Mouse (Mus musculus): ENCODE measurements at regions not wholly inside any gene's neighbourhood (a gene's known extent, or its start where the extent isn't known, plus 50 kb on each side); places are given as distances from the start of the nearest gene placed in this dataset.

- DNase-seq (ENCODE audit: low spot score) = no peak
Observed at GRCm38 (mm10) chr13:28450699-28451445, 193.5 kb downstream of the Gm11361 start.

GRCm38 (mm10) chr13:28449026-28449425 is 191.7 kb downstream of the Gm11361 start:
- DNase-seq (ENCODE audit: low spot score) = no peak

GRCm38 (mm10) chr13:28442250-28442649 is 184.9 kb downstream of the Gm11361 start:
- no peak for DNase-seq (ENCODE audit: low spot score)

- DNase-seq (ENCODE audit: low spot score) = no peak
Observed at GRCm38 (mm10) chr13:28433445-28433844, 176.1 kb downstream of the Gm11361 start.

GRCm38 (mm10) chr13:28432017-28432416 is 174.7 kb downstream of the Gm11361 start:
- no peak for DNase-seq (ENCODE audit: low spot score)

- DNase-seq (ENCODE audit: low spot score) = no peak
Observed at GRCm38 (mm10) chr13:28426085-28426484, 168.8 kb downstream of the Gm11361 start.

- no peak for DNase-seq (ENCODE audit: low spot score)
Observed at GRCm38 (mm10) chr13:28425116-28425515, 167.8 kb downstream of the Gm11361 start.

GRCm38 (mm10) chr13:28424446-28425059 is 167.2 kb downstream of the Gm11361 start:
- no peak for DNase-seq (ENCODE audit: low spot score)

GRCm38 (mm10) chr13:28421309-28421708 is 164.0 kb downstream of the Gm11361 start:
- DNase-seq (ENCODE audit: low spot score) = no peak

- no peak for DNase-seq (ENCODE audit: low spot score)
Observed at GRCm38 (mm10) chr13:28420636-28421035, 163.3 kb downstream of the Gm11361 start.

GRCm38 (mm10) chr13:28419950-28420381 is 162.6 kb downstream of the Gm11361 start:
- peak; percentile 44 for DNase-seq (ENCODE audit: low spot score)

GRCm38 (mm10) chr13:28418936-28419681 is 161.8 kb downstream of the Gm11361 start:
- DNase-seq (ENCODE audit: low spot score) = no peak

- DNase-seq (ENCODE audit: low spot score) = peak; percentile 36
Observed at GRCm38 (mm10) chr13:28417929-28418881, 160.9 kb downstream of the Gm11361 start.

- peak; percentile 32 for DNase-seq (ENCODE audit: low spot score)
Observed at GRCm38 (mm10) chr13:28417431-28417928, 160.2 kb downstream of the Gm11361 start.

GRCm38 (mm10) chr13:28416887-28417286 is 159.6 kb downstream of the Gm11361 start:
- no peak for DNase-seq (ENCODE audit: low spot score)

- no peak for DNase-seq (ENCODE audit: low spot score)
Observed at GRCm38 (mm10) chr13:28416231-28416630, 158.9 kb downstream of the Gm11361 start.

GRCm38 (mm10) chr13:28415769-28416168 is 158.4 kb downstream of the Gm11361 start:
- DNase-seq (ENCODE audit: low spot score) = no peak

- DNase-seq (ENCODE audit: low spot score) = no peak
Observed at GRCm38 (mm10) chr13:28410324-28410723, 153.0 kb downstream of the Gm11361 start.

GRCm38 (mm10) chr13:28409609-28409902 is 152.2 kb downstream of the Gm11361 start:
- DNase-seq (ENCODE audit: low spot score) = no peak

- DNase-seq (ENCODE audit: low spot score) = no peak
Observed at GRCm38 (mm10) chr13:28408868-28409608, 151.7 kb downstream of the Gm11361 start.

GRCm38 (mm10) chr13:28400459-28400858 is 143.1 kb downstream of the Gm11361 start:
- peak; percentile 61 for DNase-seq (ENCODE audit: low spot score)

Data from lung, postnatal 25 days (tissue).